Mouse (Mus musculus): ENCODE measurements around the gene Hacl1. TPM values are rescaled to one million over a fixed set of nuclear protein-coding genes. Genes with fewer than 3 reads are reported as not detected.

Hacl1 gene
- total RNA-seq, 2 experiments from 2014 or later = 10.9 to 14.0 TPM

DNA sequence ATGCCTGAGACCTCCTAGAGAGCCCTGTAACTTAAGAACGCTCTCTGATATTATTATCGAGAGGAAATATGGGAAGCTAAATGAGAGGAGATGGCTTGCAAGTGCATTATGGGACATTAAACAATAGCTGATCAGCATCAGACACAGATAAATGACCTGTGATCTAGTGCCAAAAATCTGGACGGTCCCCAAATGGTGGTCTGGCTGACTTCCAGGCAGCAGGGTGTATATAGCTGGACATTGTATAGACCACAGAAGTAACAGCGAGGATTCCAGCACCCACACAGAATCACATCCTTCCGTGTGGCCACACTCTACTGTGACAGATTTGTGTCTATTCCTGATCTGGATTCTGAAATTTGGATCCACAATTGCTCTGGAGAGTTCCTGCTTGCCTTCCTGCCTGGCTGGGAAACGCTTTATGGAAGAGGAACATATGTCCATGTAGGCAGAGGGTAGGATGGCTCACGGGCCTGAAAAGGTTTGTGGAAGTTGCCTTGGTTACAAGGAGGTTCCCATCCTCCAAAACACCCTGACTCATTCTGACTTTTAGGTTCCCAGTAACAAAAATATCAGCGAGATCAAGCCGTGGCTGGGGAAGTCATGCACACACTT, 68.4 kb downstream of the Hacl1 start:
- no peak for DNase-seq

DNA sequence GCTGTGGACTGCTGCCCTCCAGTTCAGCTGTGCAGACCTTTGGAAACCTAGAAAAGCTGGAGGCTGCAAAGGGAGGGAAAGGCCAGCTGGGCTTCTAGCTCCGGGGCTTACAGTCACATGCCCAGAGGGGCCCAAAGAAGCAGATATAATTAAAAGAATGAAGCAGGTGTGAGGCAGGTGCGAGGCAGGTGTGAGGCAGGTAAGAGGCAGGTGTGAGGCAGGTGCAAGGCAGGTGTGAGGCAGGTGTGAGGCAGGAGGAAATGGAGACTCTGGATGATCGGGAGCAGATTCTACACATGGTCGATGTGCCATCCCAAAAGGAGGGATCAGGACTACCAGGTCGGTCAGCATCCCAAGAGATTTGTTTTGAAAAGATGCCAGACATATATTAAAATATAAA, 69.7 kb downstream of the Hacl1 start:
- DNase-seq = no peak

DNA sequence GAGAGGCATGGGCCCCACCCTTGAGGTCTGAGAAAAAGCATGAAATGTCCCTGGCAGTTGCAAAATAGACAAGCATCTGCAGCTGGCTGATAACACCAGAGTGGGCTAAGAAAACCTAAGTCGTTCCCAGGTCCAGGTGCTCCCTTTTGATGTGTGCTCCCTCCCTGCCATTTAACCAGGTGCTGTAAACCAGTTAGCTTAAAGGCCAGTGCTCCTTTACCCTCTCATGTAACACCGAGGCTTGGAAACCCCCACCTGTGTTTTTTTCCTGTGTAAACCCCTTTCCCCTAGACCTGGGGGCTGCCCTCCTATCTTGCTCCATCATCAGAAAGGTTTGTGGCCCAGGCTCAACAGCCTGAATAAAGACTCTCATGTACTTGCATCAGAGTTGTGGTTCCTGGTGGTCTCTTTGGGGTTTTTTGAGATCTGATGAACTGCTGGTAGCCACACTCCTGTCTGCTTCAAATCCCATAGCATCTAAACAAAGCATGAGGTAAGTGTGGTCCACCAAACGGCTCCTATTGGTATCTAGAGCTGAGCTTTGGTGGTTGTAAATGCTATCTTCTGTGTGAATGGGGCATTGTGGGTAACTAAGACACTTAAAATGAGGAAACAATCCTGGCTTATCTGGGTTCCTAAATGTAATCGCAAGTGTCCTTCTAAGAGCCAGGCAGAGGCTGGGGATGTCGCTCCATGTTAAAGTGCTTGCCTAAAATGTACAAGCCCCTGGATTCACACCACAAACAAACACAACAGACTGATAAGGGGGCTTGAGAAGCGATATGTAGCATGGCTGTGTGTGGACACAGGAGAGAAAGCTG, 70.7 kb downstream of the Hacl1 start:
- no peak for DNase-seq

DNA sequence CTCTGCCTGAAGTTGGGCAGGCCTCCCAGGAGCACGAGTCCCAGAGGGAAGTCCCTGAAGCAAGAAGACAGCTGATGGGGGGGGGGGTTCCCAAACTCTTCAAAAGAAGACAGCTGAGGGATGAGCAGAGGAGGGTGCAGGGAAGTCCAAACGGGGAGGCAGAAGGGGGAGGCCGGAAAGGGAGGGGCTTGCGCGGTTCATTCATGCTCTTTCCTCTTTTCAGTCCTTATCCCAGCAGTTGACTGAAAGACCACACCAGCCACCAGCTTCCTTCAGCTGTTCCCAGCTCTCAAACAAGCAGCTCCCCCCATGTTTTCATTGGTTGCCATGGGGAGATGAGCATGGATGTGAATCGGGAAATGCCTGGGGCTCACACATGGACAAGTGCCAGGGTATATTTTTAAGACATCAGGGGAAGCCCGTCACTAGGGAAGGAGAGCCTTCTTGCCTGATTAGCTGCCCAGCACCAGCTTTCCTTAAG, 71.9 kb downstream of the Hacl1 start:
- DNase-seq = peak; percentile 60

DNA sequence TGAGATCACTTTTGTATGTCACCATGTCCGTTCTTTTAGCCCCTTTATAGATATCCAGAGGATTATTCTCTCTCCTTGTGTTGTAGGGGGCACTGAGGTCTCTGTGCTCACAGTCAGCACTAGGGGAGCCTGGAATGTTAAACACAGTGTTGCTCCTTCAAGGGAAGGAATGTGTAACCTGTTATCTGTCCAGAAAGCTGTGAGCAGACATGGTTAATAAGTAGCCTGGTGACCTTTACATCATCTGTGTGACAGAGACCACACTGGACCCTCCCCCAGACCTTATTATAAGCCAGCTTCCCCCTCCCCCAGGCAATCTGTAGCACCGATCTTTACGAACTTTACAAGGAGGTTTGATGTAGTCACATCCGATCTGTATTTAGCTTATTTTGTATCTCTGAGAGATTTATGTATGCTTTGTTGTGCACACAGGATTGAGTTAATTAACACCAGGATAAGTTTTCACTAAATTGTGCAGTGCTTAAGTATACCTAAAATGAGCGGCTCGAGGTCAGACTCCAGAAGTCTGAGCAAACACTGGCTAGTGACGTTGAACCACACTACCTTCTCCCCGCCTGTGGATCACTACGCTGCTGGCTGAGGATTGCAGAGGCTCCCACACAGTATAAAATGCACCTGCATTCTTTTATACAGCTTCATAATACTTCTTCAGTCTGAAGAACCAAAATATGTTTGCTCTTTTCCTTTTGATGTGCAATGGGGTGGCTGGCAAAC, 75.4 kb downstream of the Hacl1 start:
- DNase-seq = no peak

DNA sequence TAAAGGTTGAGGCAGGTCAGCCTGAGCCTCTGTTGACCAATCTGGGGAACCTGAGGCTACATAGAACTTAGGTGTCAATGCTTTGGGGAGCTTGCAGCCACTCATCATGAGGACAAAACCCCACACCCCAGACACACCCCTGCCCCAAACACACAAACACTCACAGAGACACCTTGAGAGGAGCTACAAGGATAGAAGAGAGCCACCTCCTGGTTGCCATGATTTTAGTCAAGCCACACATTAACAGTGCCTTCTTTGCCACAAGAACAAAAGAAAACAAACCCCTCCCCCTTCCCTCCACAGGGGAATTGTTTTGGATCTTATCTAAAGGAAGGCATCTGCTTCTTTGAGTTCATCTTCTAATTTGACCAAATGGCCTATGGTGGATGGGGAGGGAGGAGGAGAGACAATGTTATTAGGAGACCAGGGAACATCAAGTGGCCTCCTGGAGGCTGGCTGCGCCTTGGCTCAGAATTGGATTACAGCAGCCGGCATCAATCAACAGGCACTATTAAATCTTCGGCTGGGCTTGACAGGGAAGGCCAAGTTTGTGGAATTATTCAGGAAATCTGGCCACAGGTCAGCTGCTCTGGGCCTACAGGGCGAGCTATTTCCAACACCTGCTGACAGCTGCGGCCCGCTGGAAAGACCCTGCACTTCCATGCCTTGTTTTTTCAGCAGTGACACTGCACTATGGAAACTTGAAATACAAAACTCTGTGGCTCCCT, 76.5 kb downstream of the Hacl1 start:
- DNase-seq = peak; percentile 76

DNA sequence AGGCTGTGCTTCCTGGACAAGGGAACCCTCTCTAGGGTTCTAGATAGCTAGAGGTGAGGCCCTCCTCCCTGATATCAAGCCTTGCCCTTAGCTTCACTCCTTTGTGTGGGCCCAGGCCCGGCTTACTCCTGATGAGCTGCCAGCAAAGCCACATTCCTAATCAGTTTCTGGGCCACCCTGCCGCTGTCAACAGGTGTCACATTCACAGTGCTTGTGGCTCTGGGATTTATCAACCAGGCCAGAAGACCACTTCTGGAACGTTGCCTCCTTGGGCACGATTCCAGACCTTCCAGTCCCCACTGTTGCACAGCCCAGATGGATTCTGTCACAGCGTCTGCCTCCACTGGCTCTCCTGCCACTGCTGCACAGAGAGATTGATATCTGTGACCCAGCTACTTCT, 80.2 kb downstream of the Hacl1 start:
- DNase-seq = peak; percentile 93

DNA sequence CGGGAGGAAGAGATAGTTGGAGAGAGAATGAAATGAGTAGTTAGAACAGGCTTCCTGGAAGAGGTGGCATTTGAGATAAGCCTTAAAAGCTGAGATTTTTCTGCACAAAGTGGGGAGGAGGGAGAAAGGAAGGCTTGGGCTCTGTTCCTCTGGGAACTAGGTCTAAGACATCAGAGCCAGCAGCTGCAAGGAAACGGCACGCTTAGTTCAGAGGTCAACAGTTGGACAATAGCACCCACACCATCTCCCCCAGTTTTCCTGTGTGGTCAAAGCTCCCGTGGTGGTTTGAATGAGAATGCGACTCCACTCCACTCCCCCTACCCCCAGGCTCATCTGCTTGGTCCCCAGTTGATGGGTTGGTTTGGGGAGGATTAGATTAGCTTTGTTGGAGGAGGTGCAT, 81.9 kb downstream of the Hacl1 start:
- no peak for DNase-seq

DNA sequence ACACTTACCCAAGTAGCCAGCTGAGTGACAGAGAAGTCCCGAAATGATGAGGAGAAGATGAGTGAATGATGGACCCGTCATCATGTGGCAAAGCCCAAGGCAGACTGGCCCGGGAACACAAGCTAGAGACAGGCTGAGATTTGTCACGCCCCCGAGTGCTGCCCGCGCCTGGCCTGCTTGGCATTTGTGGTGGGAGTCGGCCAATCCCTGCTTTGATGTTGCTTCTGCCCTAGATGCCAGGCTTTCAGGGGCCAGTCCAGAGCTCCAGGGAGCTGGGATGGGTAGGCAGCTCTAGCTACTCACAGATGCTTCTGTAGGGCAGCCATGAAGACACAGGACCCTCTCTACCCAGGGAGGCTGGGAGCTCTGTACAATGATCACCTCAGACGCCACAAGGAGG, 83.3 kb downstream of the Hacl1 start:
- no peak for DNase-seq

DNA sequence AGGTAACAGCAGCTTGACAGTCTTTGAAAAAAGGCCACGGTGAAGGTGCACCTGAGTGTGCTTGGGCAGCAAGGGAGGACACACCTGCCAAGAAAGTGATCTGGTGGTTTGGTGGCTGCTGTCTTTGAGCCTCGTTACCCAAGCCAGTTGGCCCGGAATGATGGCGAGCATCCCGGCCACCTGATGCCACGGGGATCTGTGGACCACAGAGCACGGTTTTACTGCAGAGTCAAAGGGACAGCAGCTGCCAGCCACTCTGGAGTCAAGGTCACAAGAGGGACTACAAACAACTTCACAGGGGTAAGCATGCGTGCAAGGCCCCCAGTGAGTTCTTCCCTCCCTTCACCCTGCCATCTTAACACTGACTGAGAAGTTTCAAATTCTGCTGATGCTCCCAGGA, 83.8 kb downstream of the Hacl1 start:
- DNase-seq = no peak

DNA sequence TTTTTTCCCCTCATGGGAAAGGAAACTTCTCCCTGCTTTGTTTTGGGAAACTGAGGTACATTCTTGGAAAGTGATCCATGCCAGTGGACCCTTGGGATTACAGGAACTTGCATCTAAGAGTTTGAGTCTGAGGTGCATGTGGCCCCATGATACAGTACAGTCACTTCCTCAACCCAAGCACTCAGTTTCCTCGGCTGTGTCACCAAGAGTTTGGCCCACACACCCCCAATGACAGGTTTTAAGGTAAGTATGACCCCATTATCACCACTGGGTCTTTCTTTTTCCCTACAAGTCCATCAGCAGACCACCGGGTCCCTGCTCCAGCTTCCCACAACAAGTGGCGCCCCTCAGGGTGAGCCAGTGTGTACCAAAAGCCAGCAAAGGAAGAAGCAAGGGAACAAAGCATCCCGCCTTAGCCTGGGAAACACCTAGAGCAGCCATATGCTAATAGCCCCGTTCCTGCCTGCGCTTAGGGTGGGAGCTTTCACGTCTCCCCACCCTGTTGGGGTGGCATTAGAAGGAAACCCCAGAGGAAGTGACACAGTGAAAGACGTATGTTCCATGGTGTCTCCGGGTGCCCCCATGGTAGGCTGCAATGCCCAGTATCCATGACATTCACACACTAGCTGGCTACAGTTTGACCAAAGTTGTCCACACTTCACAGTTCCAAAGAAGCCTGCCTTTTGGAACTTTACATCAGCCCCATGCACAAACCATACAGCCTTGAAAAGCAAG, 84.4 kb downstream of the Hacl1 start:
- no peak for DNase-seq

DNA sequence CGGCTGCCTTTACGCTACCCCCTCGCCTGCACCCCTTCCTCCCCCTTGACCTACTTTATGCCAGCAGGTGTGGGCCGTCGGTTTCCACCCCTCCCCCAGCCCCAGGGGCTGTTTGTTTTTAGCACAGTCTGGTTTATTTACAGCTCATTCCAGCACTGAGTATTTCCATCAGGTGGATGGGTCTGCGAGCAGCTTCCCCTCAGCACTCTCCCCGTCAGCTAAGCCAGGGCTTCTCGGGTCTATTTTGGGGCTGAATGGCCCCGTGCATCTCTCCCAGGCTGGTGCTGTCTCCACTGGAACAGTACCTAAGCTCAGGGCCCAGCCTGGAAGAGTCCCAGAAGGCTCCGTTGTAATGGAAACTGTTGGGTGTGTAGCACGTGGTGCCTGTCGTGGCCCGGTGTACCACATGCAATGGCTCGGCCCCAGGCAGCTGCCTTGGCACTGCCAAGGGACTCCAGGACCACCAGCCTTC, 85.1 kb downstream of the Hacl1 start:
- no peak for DNase-seq

DNA sequence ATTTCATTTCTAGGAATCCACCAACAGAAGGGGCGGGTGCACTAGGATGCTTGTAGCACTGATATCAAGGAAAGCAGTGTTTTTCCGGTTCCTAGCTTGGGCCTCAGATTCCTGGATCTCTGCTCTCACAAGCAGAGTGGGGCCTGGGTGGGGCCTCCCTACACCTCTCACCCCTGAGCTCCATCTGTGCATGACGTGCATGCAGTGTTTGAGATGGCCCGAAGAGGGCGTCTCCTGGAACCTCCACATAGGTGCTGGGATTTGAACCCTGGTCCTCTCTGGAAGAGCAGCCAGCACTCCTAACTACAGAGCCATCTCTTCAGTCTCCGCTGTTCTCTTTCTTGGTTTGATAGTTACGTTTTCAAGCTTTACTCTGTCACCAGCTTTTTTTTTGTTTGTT, 86.1 kb downstream of the Hacl1 start:
- no peak for DNase-seq

Other genes with a start within 250 kb of the Hacl1 start
- 10 to 100 TPM; 78.7 to 80.1 TPM for gene Sh3bp5, start 205.2 kb downstream of the Hacl1 start, total RNA-seq (2021)
- 10 to 100 TPM; 16.3 to 17.6 TPM for gene Eaf1, start 146.9 kb downstream of the Hacl1 start, total RNA-seq (2021)
- gene Mettl6, start 146.2 kb downstream of the Hacl1 start, total RNA-seq (2021) = 10 to 100 TPM; 16.5 to 16.9 TPM
- gene Colq, start 49.9 kb downstream of the Hacl1 start, total RNA-seq (2021) = 10 to 100 TPM; 10.1 to 12.7 TPM
- 1 to 10 TPM in 1 of 2 experiments, not detected in 1; 2.8 TPM for gene Gm49387, start 408 bp downstream of the Hacl1 start, total RNA-seq (2021)
- gene Btd, start 258 bp downstream of the Hacl1 start, total RNA-seq (2021) = 10 to 100 TPM; 13.0 to 14.7 TPM
- gene Ankrd28, start 189.4 kb upstream of the Hacl1 start, total RNA-seq (2021) = 10 to 100 TPM; 48.8 to 52.3 TPM

Measured in heart, postnatal 4 days (tissue).